Mouse (Mus musculus) ES-E14 (cell line): ENCODE measurements around the gene Sirt4. TPM values are rescaled to one million over a fixed set of nuclear protein-coding genes. Genes with fewer than 3 reads are reported as not detected.

ENCODE experiments used
- DNase-seq: peaks from one replicate; pipeline ENCODE4 v3.0.0-alpha.2; 2013; ENCODE audit warnings: low read depth, low spot score
- H3K27ac ChIP-seq: 2 replicates; pipeline ENCODE4 v1.5.1; 2012; ENCODE audit warnings: low read depth, mild to moderate bottlenecking, low read length, moderate library complexity, mixed read lengths; ENCODE audit not compliant: poor library complexity, insufficient read depth, severe bottlenecking
- H3K36me3 ChIP-seq: 2 replicates; pipeline ENCODE4 v1.6.1; 2012; ENCODE audit warnings: mild to moderate bottlenecking, low read length, moderate library complexity, mixed read lengths; ENCODE audit not compliant: control insufficient read depth, poor library complexity, insufficient read depth, severe bottlenecking
- H3K4me1 ChIP-seq, 2 experiments: fragments of 150-350 bp in 1 of 2; sonication (generic) in 1 of 2; 2 replicates each; pipeline ENCODE4 v1.6.1; 2012; ENCODE audit warnings: low read length in 2 of 2, mild to moderate bottlenecking in 1 of 2, mixed read lengths in 1 of 2; ENCODE audit not compliant: control insufficient read depth in 2 of 2, insufficient read depth in 2 of 2, poor library complexity in 1 of 2
- H3K4me3 ChIP-seq, 2 experiments: fragments of 150-350 bp in 1 of 2; sonication (generic) in 1 of 2; 2 replicates each; pipeline ENCODE4 v1.5.1; 2012; ENCODE audit warnings: low read length in 2 of 2, low read depth in 1 of 2, mild to moderate bottlenecking in 1 of 2, mixed read lengths in 1 of 2; ENCODE audit not compliant: insufficient read depth in 1 of 2, poor library complexity in 1 of 2, severe bottlenecking in 1 of 2
- H3K9ac ChIP-seq: 2 replicates; pipeline ENCODE4 v1.6.1; 2012; ENCODE audit warnings: low read depth, mild to moderate bottlenecking, low read length, mixed read lengths; ENCODE audit not compliant: poor library complexity, insufficient read depth, severe bottlenecking
- H3K9me3 ChIP-seq: fragments of 150-350 bp; sonication (generic); 2 replicates; pipeline ENCODE4 v1.6.1; 2012; ENCODE audit warnings: low read depth, mild to moderate bottlenecking, low read length; ENCODE audit not compliant: control insufficient read depth, insufficient read depth
- CHD2 ChIP-seq: IDR thresholded peaks from 2 replicates; pipeline ENCODE4 v1.6.1; 2014; ENCODE audit warnings: mild to moderate bottlenecking, low read depth, low read length, inconsistent platforms
- HCFC1 ChIP-seq: IDR thresholded peaks from 2 replicates; pipeline ENCODE4 v1.6.1; 2012; ENCODE audit warnings: low read length, inconsistent platforms, borderline replicate concordance; ENCODE audit not compliant: insufficient read depth
- MAFK ChIP-seq: IDR thresholded peaks from 2 replicates; pipeline ENCODE4 v1.6.1; 2014; ENCODE audit warnings: mild to moderate bottlenecking, low read depth, low read length, inconsistent platforms; ENCODE audit not compliant: insufficient read depth
- ZC3H11A ChIP-seq: IDR thresholded peaks from 2 replicates; pipeline ENCODE4 v1.6.1; 2012; ENCODE audit warnings: low read depth, mild to moderate bottlenecking, inconsistent platforms, low read length, borderline replicate concordance
- ZNF384 ChIP-seq: IDR thresholded peaks from 2 replicates; pipeline ENCODE4 v1.6.1; 2012; ENCODE audit warnings: low read depth, low read length, inconsistent platforms
- in situ Hi-C, 2 experiments: fragments of 600-800 bp; cut with MboI; formaldehyde crosslinking; loops; one replicate each; pipeline ENCODE4 v1.15.1; 2025; ENCODE audit warnings: low sequenced_read_pairs in 2 of 2, inconsistent platforms in 1 of 2; ENCODE audit not compliant: unreplicated experiment in 2 of 2
- total RNA-seq: library from RNA; depleted of rRNA; stranded (reverse); fragments of 300-350 nt; gene quantifications from 2 replicates; pipeline ENCODE4 v1.2.3, GENCODE M21; 2012

The Sirt4 gene
- total RNA-seq, 1 experiment: 15.3 TPM

DNA sequence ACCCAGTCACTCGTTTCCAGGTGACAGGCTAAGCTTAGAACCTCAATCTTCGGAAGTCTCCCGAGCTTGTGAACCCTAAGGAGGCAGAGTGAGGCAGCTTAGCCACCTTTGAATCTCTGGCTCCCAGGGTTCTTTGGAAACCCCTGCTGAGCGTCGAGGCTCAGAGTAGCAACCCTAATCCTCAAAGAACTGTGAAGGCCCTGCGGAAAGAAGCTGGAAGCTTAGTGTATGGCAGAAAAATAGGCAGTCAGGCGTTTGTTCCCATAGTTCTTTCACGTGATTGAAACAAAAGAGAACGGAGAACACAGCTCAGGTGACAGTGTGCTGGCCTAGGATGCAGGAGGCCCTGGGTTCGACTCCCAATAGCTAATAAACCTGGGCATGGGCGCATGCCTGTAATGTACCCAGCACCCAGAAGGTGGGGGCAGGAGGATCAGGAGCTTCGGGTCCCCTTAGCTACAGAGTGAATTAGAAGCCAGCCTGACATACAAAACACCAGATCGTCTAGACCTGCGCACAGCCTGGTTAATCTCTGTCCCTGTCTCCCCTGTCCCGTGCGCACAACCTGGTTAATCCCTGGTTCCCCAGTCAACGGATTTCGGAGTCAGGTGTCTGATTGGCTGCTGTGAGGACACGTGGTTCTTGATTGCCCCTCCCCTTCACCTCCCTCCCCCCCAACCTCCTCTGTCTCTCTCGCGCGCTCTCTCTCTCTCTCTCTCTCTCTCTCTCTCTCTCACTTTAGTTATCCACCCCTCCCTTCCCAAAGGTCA, 9.0 kb downstream of the Sirt4 start:
- peak overlapping the region; percentile 96 for H3K27ac ChIP-seq
- in situ Hi-C loops: no loop called here
- no peak for TF ChIP-seq MAFK
- no peak for TF ChIP-seq ZC3H11A
- no peak for TF ChIP-seq ZNF384
- TF ChIP-seq HCFC1: no peak
- no peak for TF ChIP-seq CHD2
- H3K4me1 ChIP-seq: peaks cover 0 to 6% of the 10 kb centered on the region in 2 experiments; a peak in 3 of 4 replicates
- H3K9me3 ChIP-seq: no peaks in the 10 kb centered on the region
- peak overlapping the region; percentile 37 to 46 for H3K4me3 ChIP-seq
- DNase-seq: no peak
- H3K36me3 ChIP-seq: peaks cover 24% of the 10 kb centered on the region
- peak overlapping the region; percentile 73; the same call in 1 of the 2 replicates for H3K9ac ChIP-seq

DNA sequence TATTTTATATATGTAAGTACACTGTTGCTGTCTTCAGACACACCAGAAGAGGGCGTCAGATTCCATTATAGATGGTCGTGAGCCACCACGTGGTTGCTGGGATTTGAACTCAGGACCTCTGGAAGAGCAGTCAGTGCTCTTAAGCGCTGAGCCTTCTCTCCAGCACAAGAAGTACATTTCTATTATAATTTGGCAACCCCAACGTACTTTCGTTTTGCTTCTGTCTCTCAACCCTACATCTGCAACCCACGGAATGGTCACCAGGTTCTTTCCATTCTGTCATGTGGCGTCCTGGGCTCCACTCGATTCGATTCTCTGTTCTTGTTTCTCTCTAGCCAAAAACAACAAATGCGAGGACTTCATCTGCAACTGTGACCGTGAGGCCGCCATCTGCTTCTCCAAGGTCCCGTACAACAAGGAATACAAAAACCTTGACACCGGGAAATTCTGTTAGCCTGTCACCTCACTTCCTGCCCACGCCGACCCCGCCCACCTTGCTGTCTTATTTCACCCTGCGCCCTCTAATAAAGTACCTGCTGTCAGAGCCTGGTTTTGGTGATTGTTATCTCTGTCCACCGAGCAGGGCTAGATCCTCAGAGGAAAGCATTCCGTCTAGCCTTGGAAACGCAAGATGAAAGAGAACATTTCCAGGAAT, 10.2 kb downstream of the Sirt4 start:
- peaks cover 0 to 8% of the 10 kb centered on the region in 2 experiments; a peak in 3 of 4 replicates for H3K4me1 ChIP-seq
- DNase-seq: no peak
- H3K9me3 ChIP-seq: no peaks in the 10 kb centered on the region
- H3K4me3 ChIP-seq: no peak overlapping the region
- H3K36me3 ChIP-seq: peaks cover 27% of the 10 kb centered on the region
- no peak overlapping the region; the same call in 1 of the 2 replicates for H3K9ac ChIP-seq
- H3K27ac ChIP-seq: no peak overlapping the region; the same call in 1 of the 2 replicates
- in situ Hi-C loops: no loop called here
- no peak for TF ChIP-seq ZC3H11A
- no peak for TF ChIP-seq ZNF384
- no peak for TF ChIP-seq HCFC1
- TF ChIP-seq MAFK: no peak
- TF ChIP-seq CHD2: no peak

DNA sequence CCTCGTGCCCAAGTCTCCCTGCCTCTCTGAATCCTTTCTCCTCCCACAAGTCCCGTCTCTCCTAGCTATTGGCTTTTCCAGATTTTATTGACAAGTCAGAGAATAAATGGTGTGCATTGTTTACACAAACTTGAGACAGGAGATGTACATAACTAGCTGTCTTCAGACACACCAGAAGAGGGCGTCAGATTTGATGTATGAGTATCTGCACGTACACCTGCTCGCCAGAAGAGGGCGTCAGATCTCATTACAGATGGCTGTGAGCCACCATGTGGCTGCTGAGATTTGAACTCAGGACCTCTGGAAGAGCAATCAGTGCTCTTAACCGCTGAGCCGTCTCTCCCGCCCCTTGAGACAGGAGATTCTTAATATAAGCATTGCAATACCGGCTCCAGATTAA, 11.3 kb downstream of the Sirt4 start:
- Histone ChIP-seq H3K9me3 (no peaks in the 10 kb centered on the region), H3K27ac (no peak overlapping the region), H3K36me3 (peaks cover 33% of the 10 kb centered on the region), H3K4me1 (peaks cover 0 to 8% of the 10 kb centered on the region in 2 experiments; a peak in 3 of 4 replicates), H3K9ac (no peak overlapping the region), H3K4me3 (no peak overlapping the region)
- in situ Hi-C loops: no loop called here
- TF ChIP-seq MAFK (no peak), CHD2 (no peak), ZC3H11A (no peak), ZNF384 (no peak), HCFC1 (no peak)
- no peak for DNase-seq

DNA sequence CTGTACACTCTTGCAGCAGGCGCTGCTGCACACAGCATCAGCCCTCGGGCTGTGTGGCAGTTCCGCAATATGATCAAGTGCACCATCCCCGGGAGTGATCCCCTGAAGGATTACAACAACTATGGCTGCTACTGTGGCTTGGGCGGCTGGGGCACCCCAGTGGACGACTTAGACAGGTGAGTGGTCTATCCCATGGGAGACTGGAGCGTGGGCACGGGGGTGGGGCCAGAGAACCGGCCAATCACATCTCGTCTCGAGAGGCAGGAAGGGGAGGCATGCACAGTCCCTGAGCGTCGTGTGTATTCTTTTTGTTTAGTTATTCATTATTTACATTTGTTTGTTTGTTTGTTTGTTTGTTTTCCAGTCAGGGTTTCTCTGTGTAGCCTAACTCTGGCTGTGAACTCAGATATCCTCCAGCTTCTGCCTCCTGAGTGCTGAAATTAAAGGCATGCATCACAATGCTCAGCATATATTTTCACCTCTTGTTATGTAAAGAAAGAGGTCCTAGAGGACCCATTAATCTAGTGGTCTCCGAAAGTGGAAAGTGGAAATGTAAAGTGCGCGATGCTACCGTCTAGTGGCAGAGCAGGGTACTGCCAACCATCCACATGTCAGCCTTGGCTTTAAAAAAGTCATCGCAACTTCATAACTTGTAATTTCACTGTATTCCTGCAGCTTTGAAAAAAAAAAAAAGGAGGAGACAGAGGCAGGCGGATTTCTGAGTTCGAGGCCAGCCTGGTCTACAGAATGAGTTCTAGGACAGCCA, 13.6 kb downstream of the Sirt4 start:
- Histone ChIP-seq H3K9me3 (no peaks in the 10 kb centered on the region), H3K4me1 (peaks cover 0 to 12% of the 10 kb centered on the region in 2 experiments; a peak in 1 of 4 replicates), H3K4me3 (no peak overlapping the region), H3K27ac (no peak overlapping the region; the same call in 1 of the 2 replicates), H3K9ac (no peak overlapping the region; the same call in 1 of the 2 replicates), H3K36me3 (peaks cover 42% of the 10 kb centered on the region)
- DNase-seq: no peak
- in situ Hi-C loops: no loop called here
- TF ChIP-seq CHD2 (no peak), HCFC1 (no peak)
